Mouse (Mus musculus) intestine, embryonic 14.5 days (tissue): Measurements from ENCODE around the gene Gpr37l1. TPM values are rescaled to one million over a fixed set of nuclear protein-coding genes. Genes with fewer than 3 reads are reported as not detected.

ENCODE experiments used
- ATAC-seq: fragments of 200-750 bp; cut with Nextera tagmentation; replicated peaks from 2 replicates; pipeline ENCODE4 v1.8.0; 2017; ENCODE audit warnings: low read depth, moderate number of reproducible peaks, moderate TSS enrichment, moderate library complexity; ENCODE audit not compliant: low FRiP score, low TSS enrichment
- DNase-seq: peaks from one replicate; pipeline ENCODE4 v3.0.0-alpha.2; 2018; ENCODE audit warnings: low spot score
- H3K27ac ChIP-seq: fragments of 300-500 bp; sonication (generic); 2 replicates; pipeline ENCODE4 v1.5.1; 2014; ENCODE audit warnings: low read depth, mild to moderate bottlenecking, control low read depth
- H3K27me3 ChIP-seq: fragments of 300-500 bp; sonication (generic); replicated peaks from 2 replicates; pipeline ENCODE4 v1.6.1; 2014; ENCODE audit warnings: low read length, control low read depth; ENCODE audit not compliant: control insufficient read depth, insufficient read depth
- H3K36me3 ChIP-seq: fragments of 300-500 bp; sonication (generic); 2 replicates; pipeline ENCODE4 v1.6.1; 2014; ENCODE audit warnings: low read length, control low read depth; ENCODE audit not compliant: control insufficient read depth, insufficient read depth
- H3K4me1 ChIP-seq: fragments of 300-500 bp; sonication (generic); replicated peaks from 2 replicates; pipeline ENCODE4 v1.6.1; 2014; ENCODE audit warnings: low read length, control low read depth, mixed read lengths; ENCODE audit not compliant: control insufficient read depth, insufficient read depth
- H3K4me2 ChIP-seq: fragments of 300-500 bp; sonication (generic); 2 replicates; pipeline ENCODE4 v1.6.1; 2014; ENCODE audit warnings: low read length
- H3K4me3 ChIP-seq: fragments of 300-500 bp; sonication (generic); 2 replicates; pipeline ENCODE4 v1.5.1; 2014; ENCODE audit warnings: low read depth, low read length, control low read depth, mixed read lengths
- H3K9ac ChIP-seq: fragments of 300-500 bp; sonication (generic); 2 replicates; pipeline ENCODE4 v1.6.1; 2014; ENCODE audit warnings: mild to moderate bottlenecking, low read length
- H3K9me3 ChIP-seq: fragments of 300-500 bp; sonication (generic); 2 replicates; pipeline ENCODE4 v1.6.1; 2016; ENCODE audit warnings: low read length, control low read depth; ENCODE audit not compliant: control insufficient read depth
- WGBS: fragments of 180-500 bp; shearing (Covaris S2); extraction: QIAGEN DNeasy Blood & Tissue Kit; methylation state at CpG from one replicate; pipeline ENCODE4 v1.1.7; 2014; 5-methylcytosine and 5-hydroxymethylcytosine counted together
- polyA plus RNA-seq: library from polyadenylated mRNA; unstranded; fragments of >200 nt; fragmentation: Nextera tagmentation; extraction: Ambion mirVana; gene quantifications from 2 replicates; pipeline ENCODE4 v1.2.1, GENCODE M21; 2014

Gene Gpr37l1
- polyA plus RNA-seq, 1 experiment from 2014 or later = 0.35 TPM

DNA sequence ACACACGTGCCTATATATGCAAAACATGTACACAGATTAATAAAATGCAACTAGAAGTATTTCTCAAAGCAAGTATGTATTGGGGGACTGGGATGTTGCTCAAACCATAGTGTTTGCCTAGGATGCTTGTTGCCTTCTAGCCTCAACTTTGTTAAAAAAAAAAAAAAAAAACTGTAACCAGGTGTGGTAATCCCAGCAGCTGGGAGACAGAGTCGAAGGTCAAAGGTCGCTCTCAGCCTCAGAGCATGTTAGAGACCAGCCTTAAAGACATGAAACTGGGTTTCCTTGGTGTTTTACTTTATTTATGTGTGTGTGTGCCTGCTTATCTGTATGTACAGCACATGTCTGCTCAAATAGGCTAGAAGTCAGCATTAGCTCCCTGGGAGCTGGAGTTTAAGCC lies 7.7 kb upstream of the Gpr37l1 start:
- no peaks in the 10 kb centered on the region for H3K9me3 ChIP-seq
- no peak overlapping the region for H3K9ac ChIP-seq
- DNase-seq (no peak), ATAC-seq (no peak)
- H3K27me3 ChIP-seq = no peaks in the 10 kb centered on the region
- 70% methylated on average over 3 of the region's 3 CpGs for WGBS
- H3K4me2 ChIP-seq = no peak overlapping the region
- peaks cover 3% of the 10 kb centered on the region; the same call in 1 of the 2 replicates for H3K4me1 ChIP-seq
- H3K27ac ChIP-seq = no peak overlapping the region
- H3K36me3 ChIP-seq = no peaks in the 10 kb centered on the region
- H3K4me3 ChIP-seq = no peak overlapping the region

- no peaks in the 10 kb centered on the region for H3K9me3 ChIP-seq
- DNase-seq (no peak), ATAC-seq (no peak)
These were observed 5.8 kb upstream of the Gpr37l1 start for GRCm38 (mm10) chr1:135173311-135173710.

GRCm38 (mm10) chr1:135171984-135172383 lies 4.5 kb upstream of the Gpr37l1 start:
- ATAC-seq (peak; percentile 79), DNase-seq (peak; percentile 84)
- Histone ChIP-seq H3K27me3 (no peaks in the 10 kb centered on the region), H3K4me3 (no peak overlapping the region), H3K4me2 (no peak overlapping the region), H3K27ac (no peak overlapping the region), H3K36me3 (no peaks in the 10 kb centered on the region), H3K4me1 (peaks cover 6% of the 10 kb centered on the region; the same call in 1 of the 2 replicates), H3K9ac (no peak overlapping the region), H3K9me3 (no peaks in the 10 kb centered on the region)
- 46% methylated on average over 6 of the region's 6 CpGs for WGBS

More at GRCm38 (mm10) chr1:135173311-135173710, 5.8 kb upstream of the Gpr37l1 start:
- Histone ChIP-seq H3K4me1 (peaks cover 6% of the 10 kb centered on the region; the same call in 1 of the 2 replicates), H3K36me3 (no peaks in the 10 kb centered on the region), H3K9ac (no peak overlapping the region), H3K27ac (no peak overlapping the region), H3K27me3 (no peaks in the 10 kb centered on the region), H3K4me3 (no peak overlapping the region), H3K4me2 (no peak overlapping the region)
- 94% methylated on average over 6 of the region's 6 CpGs for WGBS

DNA sequence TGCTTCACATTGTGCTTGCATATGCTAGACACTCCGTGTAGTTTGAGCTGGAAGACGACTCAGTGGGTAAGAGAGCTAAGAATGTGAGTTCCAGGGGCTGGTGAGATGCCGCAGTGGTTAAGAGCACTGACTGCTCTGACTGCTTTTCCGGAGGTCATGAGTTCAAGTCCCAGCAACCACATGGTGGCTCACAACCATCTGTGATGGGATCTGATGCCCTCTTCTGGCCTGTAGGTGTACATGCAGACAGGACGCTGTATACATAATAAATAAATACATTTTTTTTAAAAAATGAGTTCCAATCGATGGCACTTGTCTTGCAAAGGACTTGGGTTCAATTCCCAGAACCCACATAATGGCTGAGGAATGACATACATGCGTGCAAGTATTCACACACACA lies 3.7 kb upstream of the Gpr37l1 start:
- no peak overlapping the region for H3K9ac ChIP-seq
- no peaks in the 10 kb centered on the region for H3K36me3 ChIP-seq
- H3K4me1 ChIP-seq = peaks cover 6% of the 10 kb centered on the region; the same call in 1 of the 2 replicates
- H3K27me3 ChIP-seq = no peaks in the 10 kb centered on the region
- ATAC-seq = no peak
- no peak for DNase-seq
- 81% methylated on average over 7 of the region's 7 CpGs for WGBS
- no peak overlapping the region for H3K4me3 ChIP-seq
- no peak overlapping the region for H3K4me2 ChIP-seq
- no peak overlapping the region for H3K27ac ChIP-seq
- no peaks in the 10 kb centered on the region for H3K9me3 ChIP-seq

GRCm38 (mm10) chr1:135170299-135170698 lies 2.8 kb upstream of the Gpr37l1 start:
- Histone ChIP-seq H3K4me1 (peaks cover 6% of the 10 kb centered on the region; the same call in 1 of the 2 replicates), H3K4me3 (no peak overlapping the region), H3K9ac (no peak overlapping the region), H3K36me3 (no peaks in the 10 kb centered on the region), H3K27me3 (no peaks in the 10 kb centered on the region), H3K27ac (no peak overlapping the region), H3K4me2 (0 out of 2 replicates have a peak overlapping the region, but pooled peaks have one; percentile 11), H3K9me3 (no peaks in the 10 kb centered on the region)
- ATAC-seq (no peak), DNase-seq (no peak)
- 55% methylated on average over 10 of the region's 10 CpGs for WGBS

- Histone ChIP-seq H3K27ac (no peak overlapping the region), H3K36me3 (no peaks in the 10 kb centered on the region), H3K4me2 (0 out of 2 replicates have a peak overlapping the region, but pooled peaks have one; percentile 11), H3K4me3 (no peak overlapping the region), H3K27me3 (no peaks in the 10 kb centered on the region), H3K4me1 (peaks cover 6% of the 10 kb centered on the region; the same call in 1 of the 2 replicates), H3K9me3 (no peaks in the 10 kb centered on the region), H3K9ac (no peak overlapping the region)
- ATAC-seq (no peak), DNase-seq (no peak)
- 43% methylated on average over 12 of the region's 12 CpGs for WGBS
These were observed 2.2 kb upstream of the Gpr37l1 start for GRCm38 (mm10) chr1:135169556-135170224.

DNA sequence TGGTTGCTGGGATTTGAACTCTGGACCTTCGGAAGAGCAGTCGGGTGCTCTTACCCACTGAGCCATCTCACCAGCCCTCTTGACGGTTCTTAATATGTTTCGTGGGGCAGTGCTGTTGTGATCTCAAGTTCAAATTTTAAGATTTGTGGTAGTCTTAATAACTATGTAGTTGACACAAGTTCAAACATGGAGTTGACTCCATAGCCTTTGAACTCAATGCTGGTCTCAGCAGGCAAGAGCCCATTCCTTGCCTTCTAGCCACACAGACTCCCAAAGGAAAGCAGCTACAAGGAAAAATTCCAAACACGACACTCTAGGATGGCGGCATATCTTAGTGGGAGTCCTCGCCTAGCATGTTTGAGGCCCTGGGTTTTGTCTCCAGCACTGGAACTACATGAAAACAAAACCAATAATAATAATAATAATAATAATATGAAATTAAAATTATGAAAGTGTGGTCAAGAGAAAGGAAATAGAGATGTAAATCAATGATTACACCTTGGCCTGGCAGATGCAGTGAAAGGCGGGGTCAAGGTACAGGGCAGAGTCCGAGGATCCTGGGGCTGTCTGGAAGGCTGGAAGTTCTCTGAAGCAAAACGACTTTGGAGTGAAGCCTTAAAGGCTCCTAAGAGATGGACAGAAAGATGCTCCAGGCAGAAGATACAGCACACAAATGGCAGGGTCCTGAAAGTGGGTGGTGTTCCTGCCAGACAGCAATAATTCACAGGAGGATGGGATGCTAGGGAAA lies 1.1 kb upstream of the Gpr37l1 start:
- no peak for DNase-seq
- Histone ChIP-seq H3K4me3 (no peak overlapping the region), H3K9ac (no peak overlapping the region), H3K36me3 (no peaks in the 10 kb centered on the region), H3K4me1 (peaks cover 6% of the 10 kb centered on the region; the same call in 1 of the 2 replicates), H3K27me3 (no peaks in the 10 kb centered on the region), H3K27ac (no peak overlapping the region), H3K9me3 (no peaks in the 10 kb centered on the region), H3K4me2 (no peak overlapping the region)
- no peak for ATAC-seq
- 87% methylated on average over 10 of the region's 10 CpGs for WGBS

GRCm38 (mm10) chr1:135162720-135163119 lies 4.8 kb downstream of the Gpr37l1 start:
- Histone ChIP-seq H3K9ac (no peak overlapping the region), H3K36me3 (no peaks in the 10 kb centered on the region), H3K4me1 (peaks cover 4% of the 10 kb centered on the region; the same call in 1 of the 2 replicates), H3K27me3 (no peaks in the 10 kb centered on the region), H3K4me3 (no peak overlapping the region), H3K27ac (no peak overlapping the region), H3K9me3 (no peaks in the 10 kb centered on the region), H3K4me2 (no peak overlapping the region)
- DNase-seq (no peak), ATAC-seq (no peak)
- WGBS = 70% methylated on average over 6 of the region's 6 CpGs
